ENCODE assay signal across 7 mouse cellular contexts in the genomic region with DNA sequence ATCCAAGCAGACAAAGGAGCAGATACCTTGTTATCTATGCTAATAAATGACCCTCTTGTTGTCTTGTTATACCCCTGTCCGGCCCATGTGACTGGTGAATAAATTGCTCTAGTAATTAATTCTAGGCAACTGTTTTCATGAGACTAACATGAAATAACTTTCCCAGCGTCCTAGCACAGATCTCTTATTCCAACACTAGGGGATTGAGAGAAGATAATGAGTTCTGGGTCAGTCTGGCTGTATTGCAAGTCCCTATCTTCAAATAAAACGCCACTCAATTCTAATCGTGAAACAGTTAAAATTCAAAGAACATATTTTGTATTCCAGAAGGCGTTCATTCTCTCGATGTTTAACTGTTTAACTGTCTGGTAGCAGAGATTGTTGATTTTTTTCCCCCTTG. TPM values are rescaled to one million over a fixed set of nuclear protein-coding genes. Genes with fewer than 3 reads are reported as not detected.
DNase-seq lines count a peak whose midpoint lies in the region; ATAC-seq and TF ChIP-seq lines count a peak whose summit lies in the region.

No protein-coding gene starts in this region.

- peak overlapping the region; percentile 86 for H3K9ac ChIP-seq in embryonic facial prominence, embryonic 14.5 days (ENCODE audit: low read depth, low read length)
- no peak overlapping the region for H3K9ac ChIP-seq in intestine, postnatal 0 days (ENCODE audit: low read depth, low read length)
- peak overlapping the region; percentile 69; the same call in 1 of the 2 replicates for H3K9ac ChIP-seq in neural tube, embryonic 12.5 days

- H3K4me2 ChIP-seq in embryonic facial prominence, embryonic 14.5 days (ENCODE audit: low read depth, low read length) = peak overlapping the region; percentile 64
- peak overlapping the region; percentile 66 for H3K4me2 ChIP-seq in intestine, postnatal 0 days (replicated peaks; ENCODE audit: low read depth)
- H3K4me2 ChIP-seq in neural tube, embryonic 12.5 days (replicated peaks) = peak overlapping the region; percentile 66

- no peaks in the 10 kb centered on the region for H3K36me3 ChIP-seq in embryonic facial prominence, embryonic 14.5 days (ENCODE audit: control insufficient read depth, insufficient read depth, low read length)
- H3K36me3 ChIP-seq in intestine, postnatal 0 days (ENCODE audit: control insufficient read depth, insufficient read depth) = no peaks in the 10 kb centered on the region
- H3K36me3 ChIP-seq in neural tube, embryonic 12.5 days = no peaks in the 10 kb centered on the region

- no peaks in the 10 kb centered on the region for H3K27me3 ChIP-seq in embryonic facial prominence, embryonic 14.5 days (replicated peaks; ENCODE audit: control insufficient read depth, insufficient read depth, low read length)
- no peaks in the 10 kb centered on the region for H3K27me3 ChIP-seq in intestine, postnatal 0 days (replicated peaks; ENCODE audit: control insufficient read depth, insufficient read depth, low read length)
- no peaks in the 10 kb centered on the region for H3K27me3 ChIP-seq in neural tube, embryonic 12.5 days (replicated peaks)

- H3K27ac ChIP-seq in left cerebral cortex, adult 2 months = peak overlapping the region; percentile 97
- no peak overlapping the region for H3K27ac ChIP-seq in embryonic facial prominence, embryonic 14.5 days (replicated peaks; ENCODE audit: low read depth, low read length)
- H3K27ac ChIP-seq in intestine, postnatal 0 days (ENCODE audit: low read depth, low read length) = no peak overlapping the region
- H3K27ac ChIP-seq in neural tube, embryonic 12.5 days = no peak overlapping the region

- H3K9me3 ChIP-seq in embryonic facial prominence, embryonic 14.5 days (ENCODE audit: control insufficient read depth, low read length) = no peaks in the 10 kb centered on the region
- no peaks in the 10 kb centered on the region for H3K9me3 ChIP-seq in intestine, postnatal 0 days (ENCODE audit: control insufficient read depth)
- H3K9me3 ChIP-seq in neural tube, embryonic 12.5 days = no peaks in the 10 kb centered on the region

- H3K4me1 ChIP-seq in embryonic facial prominence, embryonic 14.5 days (ENCODE audit: control insufficient read depth, insufficient read depth, low read length) = 0 out of 2 replicates have a peak, but pooled peaks cover 4% of the 10 kb centered on the region
- no peaks in the 10 kb centered on the region for H3K4me1 ChIP-seq in intestine, postnatal 0 days (replicated peaks; ENCODE audit: control insufficient read depth, insufficient read depth, low read length)
- H3K4me1 ChIP-seq in neural tube, embryonic 12.5 days = no peaks in the 10 kb centered on the region

- no peak for ATAC-seq in embryonic facial prominence, embryonic 14.5 days (ENCODE audit: low read depth)
- ATAC-seq in intestine, postnatal 0 days = no peak
- ATAC-seq in neural tube, embryonic 12.5 days (ENCODE audit: low FRiP score, low read depth) = no peak

- DNase-seq in left cerebral cortex, adult 2 months (ENCODE audit: extremely low spot score in 1 of 2, low spot score in 2 of 2) = no peak
- no peak for DNase-seq in left cerebral cortex, postnatal 25 days (ENCODE audit: low spot score in 2 of 2)
- DNase-seq in embryonic facial prominence, embryonic 14.5 days (ENCODE audit: low spot score) = no peak
- no peak for DNase-seq in frontal cortex, postnatal 14 days (ENCODE audit: low spot score in 2 of 2)
- no peak for DNase-seq in cerebellum, adult 11 months

- intact Hi-C loops in left cerebral cortex, adult 2 months (cut with DNase I) = loop anchor here (5.0 kb wide), 1 partner anchor 271 kb away; a partner anchor contains a TSS
- intact Hi-C loops in left cerebral cortex, postnatal 25 days (cut with DNase I) = no loop called here

- no peak; the same call in none of the 2 replicates for TF ChIP-seq CTCF in left cerebral cortex, adult 2 months (IDR thresholded peaks at IDR 0.05)
- TF ChIP-seq CTCF in intestine, postnatal 0 days (IDR thresholded peaks at IDR 0.05; ENCODE audit: low read depth) = 0 out of 2 replicates have a peak, but pooled peaks have one; percentile 15

- peak overlapping the region; percentile 85 for H3K4me3 ChIP-seq in left cerebral cortex, adult 2 months
- H3K4me3 ChIP-seq in embryonic facial prominence, embryonic 14.5 days (ENCODE audit: low read depth, low read length) = peak overlapping the region; percentile 76
- H3K4me3 ChIP-seq in intestine, postnatal 0 days (ENCODE audit: low read depth, low read length) = peak overlapping the region; percentile 66
- no peak overlapping the region for H3K4me3 ChIP-seq in neural tube, embryonic 12.5 days

- 41% methylated on average over 6 of the region's 6 CpGs for WGBS in embryonic facial prominence, embryonic 14.5 days
- WGBS in intestine, postnatal 0 days = 37% methylated on average over 6 of the region's 6 CpGs
- WGBS in neural tube, embryonic 12.5 days = 59% methylated on average over 6 of the region's 6 CpGs

RNA-seq across cellular contexts. Expression of a gene that starts 0.5 kb away (rescaled TPM):
- 10 to 100 TPM; 44.8 to 46.8 TPM for total RNA-seq in left cerebral cortex, adult 2 months (2021)
- 10 to 100 TPM; 37.1 to 39.8 TPM for total RNA-seq in left cerebral cortex, postnatal 25 days (2021)
- polyA plus RNA-seq in embryonic facial prominence, embryonic 14.5 days (2014; fragmentation: Nextera tagmentation; extraction: Ambion mirVana) = 14.7 and 15.0 TPM in 2 replicates
- polyA plus RNA-seq in intestine, postnatal 0 days (2015; fragmentation: Nextera tagmentation; extraction: Ambion mirVana) = 12.2 and 13.4 TPM in 2 replicates
- 18.1 and 19.0 TPM in 2 replicates for polyA plus RNA-seq in neural tube, embryonic 12.5 days (2016; fragmentation: Nextera tagmentation; extraction: Ambion mirVana)
